Mouse (Mus musculus) spleen, adult 2 months (tissue): ENCODE data around the gene Megf11.

Experiments used
- CTCF ChIP-seq: fragments of 200-500 bp; IDR thresholded peaks from 2 replicates; pipeline ENCODE4 v1.5.1; 2011; ENCODE audit warnings: mild to moderate bottlenecking, inconsistent platforms; ENCODE audit not compliant: insufficient read depth, insufficient read length, insufficient replicate concordance; ENCODE audit errors: extremely low read depth
- POLR2A ChIP-seq: fragments of 200-500 bp; IDR thresholded peaks from 2 replicates; pipeline ENCODE4 v1.6.1; 2011; ENCODE audit warnings: low read depth, low read length, inconsistent platforms

DNA sequence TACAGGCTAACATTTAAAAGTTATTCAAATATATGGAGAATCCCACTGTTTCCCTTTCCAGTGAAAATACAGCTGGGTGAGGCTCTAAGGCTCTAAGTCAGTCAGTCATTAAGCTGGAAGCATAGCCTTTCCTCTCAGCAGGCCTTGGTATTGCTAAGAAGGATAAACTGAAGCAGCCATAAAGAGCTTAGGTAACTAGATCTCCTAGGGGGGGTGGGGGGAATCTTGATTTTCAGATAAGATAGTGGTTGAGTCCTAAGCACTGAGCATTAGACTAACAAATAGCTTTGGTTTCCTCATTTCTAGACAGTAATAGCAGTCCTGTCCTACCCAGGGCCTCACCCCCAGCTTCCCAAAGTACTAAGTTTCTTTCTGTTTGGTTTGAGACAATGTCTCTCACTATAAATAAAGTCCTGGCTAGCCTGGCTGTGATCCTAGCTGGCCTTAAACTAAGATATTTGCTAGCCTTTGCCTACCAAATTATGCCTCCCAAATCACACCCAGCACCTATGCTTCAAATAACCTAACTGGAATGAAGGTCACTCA, 318.1 kb downstream of the Megf11 start:
- no peak for TF ChIP-seq POLR2A
- no peak for TF ChIP-seq CTCF
